Mouse (Mus musculus): ENCODE results near the gene Armc12.

Armc12 gene

GRCm38 (mm10) chr17:28588591-28588990 lies 58.0 kb downstream of the Armc12 start:
- no peak for DNase-seq (ENCODE audit: low spot score)
